In genomic region chr2:26286391-26286790, GRCm38 (mm10) we compare ENCODE assay signal across 21 mouse cellular contexts. TPM values are rescaled to one million over a fixed set of nuclear protein-coding genes. Genes with fewer than 3 reads are reported as not detected.
DNase-seq lines count a peak whose midpoint lies in the region; ATAC-seq and TF ChIP-seq lines count a peak whose summit lies in the region.
"Had no signal": no experiment of that assay in that cellular context is flagged by ENCODE, and none has a peak within 500 bp of the region (broad histone marks: within the 10 kb centered on the region; RNA-seq: fewer than 3 reads in every experiment).

No protein-coding gene starts in this region.

- no peaks in the 10 kb centered on the region for H3K9me3 ChIP-seq in lung, embryonic 15.5 days
- H3K9me3 ChIP-seq in neural tube, embryonic 15.5 days (replicated peaks) = no peaks in the 10 kb centered on the region
- H3K9me3 ChIP-seq in liver, embryonic 12.5 days (replicated peaks) = no peaks in the 10 kb centered on the region
- H3K9me3 ChIP-seq: forebrain, embryonic 10.5 days; forebrain, embryonic 13.5 days; heart, embryonic 10.5 days; heart, embryonic 13.5 days; hindbrain, embryonic 15.5 days had no signal

- no peak for TF ChIP-seq CTCF in lung, adult 2 months (IDR thresholded peaks at IDR 0.05; ENCODE audit: insufficient read depth, low read length)

- H3K9ac ChIP-seq in lung, embryonic 15.5 days = no peak overlapping the region
- H3K9ac ChIP-seq in neural tube, embryonic 15.5 days (replicated peaks) = no peak overlapping the region
- H3K9ac ChIP-seq in liver, embryonic 12.5 days = no peak overlapping the region
- H3K9ac ChIP-seq: forebrain, embryonic 13.5 days; heart, embryonic 13.5 days; hindbrain, embryonic 15.5 days had no signal

- H3K27ac ChIP-seq in lung, embryonic 15.5 days = no peak overlapping the region
- no peak overlapping the region for H3K27ac ChIP-seq in neural tube, embryonic 15.5 days (replicated peaks)
- no peak overlapping the region for H3K27ac ChIP-seq in liver, embryonic 12.5 days
- H3K27ac ChIP-seq: forebrain, embryonic 13.5 days; heart, adult 2 months; heart, embryonic 10.5 days; heart, embryonic 13.5 days; hindbrain, embryonic 15.5 days had no signal

- DNase-seq in lung, adult 2 months = no peak
- peak; percentile 40 for DNase-seq in embryo, embryonic 11 days
- DNase-seq in neural tube, embryonic 10.5 days (ENCODE audit: extremely low spot score, low spot score) = peak; percentile 57
- DNase-seq in layer of hippocampus, adult 11-12 months (ENCODE audit: low spot score) = no peak
- DNase-seq in layer of hippocampus, adult 9-11 months = no peak
- DNase-seq: adrenal gland, adult 8-10 months; cerebellum, adult 11-12 months; cerebellum, adult 8-10 months had no signal

- H3K4me1 ChIP-seq in lung, embryonic 15.5 days = peaks cover 13% of the 10 kb centered on the region
- H3K4me1 ChIP-seq in lung, adult 2 months (ENCODE audit: control insufficient read depth, insufficient read depth, low read length) = no peaks in the 10 kb centered on the region
- peaks cover 10% of the 10 kb centered on the region; the same call in 1 of the 2 replicates for H3K4me1 ChIP-seq in neural tube, embryonic 15.5 days
- H3K4me1 ChIP-seq in liver, embryonic 12.5 days = no peaks in the 10 kb centered on the region

- H3K36me3 ChIP-seq in lung, embryonic 15.5 days = no peaks in the 10 kb centered on the region
- H3K36me3 ChIP-seq in neural tube, embryonic 15.5 days = no peaks in the 10 kb centered on the region
- H3K36me3 ChIP-seq in liver, embryonic 12.5 days = no peaks in the 10 kb centered on the region
- H3K36me3 ChIP-seq: forebrain, embryonic 10.5 days; heart, embryonic 10.5 days; heart, embryonic 13.5 days; hindbrain, embryonic 15.5 days had no signal

- ATAC-seq in lung, embryonic 15.5 days (ENCODE audit: borderline replicate concordance, extremely low read depth, low FRiP score, low TSS enrichment) = 0 out of 2 replicates have a peak, but pooled peaks have one; percentile 42
- ATAC-seq in neural tube, embryonic 15.5 days (ENCODE audit: low FRiP score) = 0 out of 2 replicates have a peak, but pooled peaks have one; percentile 30
- ATAC-seq in liver, embryonic 12.5 days = no peak
- ATAC-seq: activated CD4-positive, CD25-positive, alpha-beta regulatory T cell, adult 4 months; forebrain, embryonic 13.5 days; forebrain, embryonic 16.5 days had no signal

- H3K27me3 ChIP-seq in lung, embryonic 15.5 days = no peaks in the 10 kb centered on the region
- H3K27me3 ChIP-seq in neural tube, embryonic 15.5 days (replicated peaks) = peaks cover 5% of the 10 kb centered on the region; the same call in 1 of the 2 replicates
- H3K27me3 ChIP-seq in liver, embryonic 12.5 days (replicated peaks) = 0 out of 2 replicates have a peak, but pooled peaks cover 9% of the 10 kb centered on the region
- H3K27me3 ChIP-seq: forebrain, embryonic 13.5 days; hindbrain, embryonic 15.5 days had no signal

- TF ChIP-seq POLR2A in lung, adult 2 months (IDR thresholded peaks at IDR 0.05; ENCODE audit: borderline replicate concordance, extremely low read depth, low read depth, low read length) = no peak

- WGBS in lung, embryonic 15.5 days = 34% methylated on average over 7 of the region's 7 CpGs
- 46% methylated on average over 7 of the region's 7 CpGs for WGBS in lung, adult 2 months
- 44% methylated on average over 7 of the region's 7 CpGs for WGBS in neural tube, embryonic 15.5 days
- 72% methylated on average over 7 of the region's 7 CpGs for WGBS in liver, embryonic 12.5 days (ENCODE audit: insufficient replicate concordance)

- no peak overlapping the region for H3K4me3 ChIP-seq in lung, embryonic 15.5 days
- H3K4me3 ChIP-seq in lung, adult 2 months (replicated peaks; ENCODE audit: extremely low read depth, low read depth, low read length) = no peak overlapping the region
- no peak overlapping the region for H3K4me3 ChIP-seq in neural tube, embryonic 15.5 days (replicated peaks)
- H3K4me3 ChIP-seq in liver, embryonic 12.5 days = no peak overlapping the region
- H3K4me3 ChIP-seq: forebrain, embryonic 10.5 days; forebrain, embryonic 13.5 days; heart, adult 2 months; heart, embryonic 10.5 days; heart, embryonic 13.5 days; hindbrain, embryonic 15.5 days had no signal

- no peak overlapping the region for H3K4me2 ChIP-seq in lung, embryonic 15.5 days
- no peak overlapping the region for H3K4me2 ChIP-seq in neural tube, embryonic 15.5 days
- H3K4me2 ChIP-seq in liver, embryonic 12.5 days = no peak overlapping the region
- H3K4me2 ChIP-seq: forebrain, embryonic 13.5 days; heart, embryonic 13.5 days; hindbrain, embryonic 15.5 days had no signal

RNA-seq across cellular contexts. Expression of gene Ccdc187, which starts 8.0 kb away (rescaled TPM):
- 0.31 and 0.34 TPM in 2 replicates for polyA plus RNA-seq in lung, embryonic 15.5 days (2015; fragmentation: Nextera tagmentation; extraction: Ambion mirVana)
- 6.6 and 7.9 TPM in 2 replicates for polyA plus RNA-seq in lung, adult 2 months (2012; rRNA removed)
- polyA plus RNA-seq in neural tube, embryonic 15.5 days (2015; fragmentation: Nextera tagmentation; extraction: Ambion mirVana) = 0.03 and 0.11 TPM in 2 replicates
- polyA plus RNA-seq in liver, embryonic 12.5 days (2016; fragmentation: Nextera tagmentation; extraction: Ambion mirVana) = 0.01 and 0.02 TPM in 2 replicates
- polyA plus RNA-seq: activated CD4-positive, CD25-positive, alpha-beta regulatory T cell, adult 4 months; C2C12; embryonic facial prominence, embryonic 11.5 days; heart, embryonic 10.5 days had no signal

RNA-seq across cellular contexts. Expression of gene Gpsm1, which starts 28.9 kb away (rescaled TPM):
- 54.6 and 55.3 TPM in 2 replicates for polyA plus RNA-seq in lung, embryonic 15.5 days (2015; fragmentation: Nextera tagmentation; extraction: Ambion mirVana)
- 49.9 and 56.2 TPM in 2 replicates for polyA plus RNA-seq in lung, adult 2 months (2012; rRNA removed)
- 130 and 158 TPM in 2 replicates for polyA plus RNA-seq in neural tube, embryonic 15.5 days (2015; fragmentation: Nextera tagmentation; extraction: Ambion mirVana)
- polyA plus RNA-seq in liver, embryonic 12.5 days (2016; fragmentation: Nextera tagmentation; extraction: Ambion mirVana) = 8.1 and 8.6 TPM in 2 replicates

RNA-seq across cellular contexts. Expression of gene Qsox2, which starts 49.1 kb away (rescaled TPM):
- 22.8 and 24.5 TPM in 2 replicates for polyA plus RNA-seq in lung, embryonic 15.5 days (2015; fragmentation: Nextera tagmentation; extraction: Ambion mirVana)
- 20.4 and 24.5 TPM in 2 replicates for polyA plus RNA-seq in lung, adult 2 months (2012; rRNA removed)
- 14.7 and 18.2 TPM in 2 replicates for polyA plus RNA-seq in neural tube, embryonic 15.5 days (2015; fragmentation: Nextera tagmentation; extraction: Ambion mirVana)
- 11.6 and 11.7 TPM in 2 replicates for polyA plus RNA-seq in liver, embryonic 12.5 days (2016; fragmentation: Nextera tagmentation; extraction: Ambion mirVana)

Comparison
In these comparisons a context has a peak if more than half of its experiments do, and no peak if none do; other contexts are left out.
1. DNase-seq: peak in embryo, embryonic 11 days (single experiment) and neural tube, embryonic 10.5 days (single experiment); none in lung, adult 2 months (single experiment), layer of hippocampus, adult 11-12 months (single experiment) and layer of hippocampus, adult 9-11 months (single experiment).